Mouse (Mus musculus): ENCODE results near the gene Atl3. TPM values are rescaled to one million over a fixed set of nuclear protein-coding genes. Genes with fewer than 3 reads are reported as not detected.

Atl3 gene
- 15.3 and 16.5 TPM in 2 replicates for polyA plus RNA-seq (2012; rRNA removed)

GRCm38 (mm10) chr19:7493352-7494186 lies at the start of gene Atl3:
Gene Atl3, plus strand, starts transcription at chr19:7494040.

GRCm38 (mm10) chr19:7482599-7483511 lies 11.0 kb upstream of the Atl3 start, which contains the start of gene Rtn3:
Gene Rtn3, minus strand, starts transcription at chr19:7483281.

GRCm38 (mm10) chr19:7557328-7557822 lies 63.5 kb downstream of the Atl3 start, which contains the start of gene Pla2g16:
Gene Pla2g16, plus strand, starts transcription at chr19:7557459.

Other genes starting within 250 kb of the Atl3 start
- 12.9 and 15.4 TPM in 2 replicates for gene Rcor2, start 226.7 kb upstream of the Atl3 start, polyA plus RNA-seq (2012; rRNA removed)
- 86.8 and 104 TPM in 2 replicates for gene Mark2, start 152.2 kb upstream of the Atl3 start, polyA plus RNA-seq (2012; rRNA removed)
- 32.1 and 32.4 TPM in 2 replicates for gene Spindoc, start 111.0 kb upstream of the Atl3 start, polyA plus RNA-seq (2012; rRNA removed)
- gene 2700081O15Rik, start 76.4 kb upstream of the Atl3 start, polyA plus RNA-seq (2012; rRNA removed) = 95.8 and 138 TPM in 2 replicates
- 117 and 119 TPM in 2 replicates for gene Rtn3, start 10.8 kb upstream of the Atl3 start, polyA plus RNA-seq (2012; rRNA removed)
- 21.1 and 22.9 TPM in 2 replicates for gene Pla2g16, start 63.4 kb downstream of the Atl3 start, polyA plus RNA-seq (2012; rRNA removed)
- gene Lgals12, start 113.2 kb downstream of the Atl3 start, polyA plus RNA-seq (2012; rRNA removed) = 5.2 and 6.0 TPM in 2 replicates
- 0.32 TPM in 1 of 2 replicates, not detected in the other for gene Hrasls5, start 118.5 kb downstream of the Atl3 start, polyA plus RNA-seq (2012; rRNA removed)
- gene Slc22a19, start 217.3 kb downstream of the Atl3 start, polyA plus RNA-seq (2012; rRNA removed) = not detected in 2 replicates